In genomic region chr9:107735356-107736184, GRCm38 (mm10) we compare ENCODE assay signal across 9 mouse cellular contexts. TPM values are rescaled to one million over a fixed set of nuclear protein-coding genes. Genes with fewer than 3 reads are reported as not detected.
DNase-seq lines count a peak whose midpoint lies in the region; ATAC-seq and TF ChIP-seq lines count a peak whose summit lies in the region.
"Had no signal": no experiment of that assay in that cellular context is flagged by ENCODE, and none has a peak within 500 bp of the region (broad histone marks: within the 10 kb centered on the region; RNA-seq: fewer than 3 reads in every experiment).

No protein-coding gene starts in this region.

- peaks cover 12% of the 10 kb centered on the region; the same call in 1 of the 2 replicates for H3K27me3 ChIP-seq in lung, embryonic 15.5 days
- H3K27me3 ChIP-seq in forebrain, postnatal 0 days (ENCODE audit: insufficient read depth, low read length), result no peaks in the 10 kb centered on the region
- no peaks in the 10 kb centered on the region for H3K27me3 ChIP-seq in midbrain, embryonic 13.5 days

- peaks cover 28% of the 10 kb centered on the region for H3K4me1 ChIP-seq in lung, embryonic 15.5 days
- H3K4me1 ChIP-seq in forebrain, postnatal 0 days (ENCODE audit: insufficient read depth), result peaks cover 16% of the 10 kb centered on the region
- peaks cover 59% of the 10 kb centered on the region for H3K4me1 ChIP-seq in midbrain, embryonic 13.5 days (replicated peaks)

- peaks cover 25% of the 10 kb centered on the region for H3K36me3 ChIP-seq in lung, embryonic 15.5 days
- peaks cover 24% of the 10 kb centered on the region for H3K36me3 ChIP-seq in forebrain, postnatal 0 days (ENCODE audit: insufficient read depth)
- peaks cover 24% of the 10 kb centered on the region for H3K36me3 ChIP-seq in midbrain, embryonic 13.5 days

- H3K4me3 ChIP-seq in lung, embryonic 15.5 days, result no peak overlapping the region
- H3K4me3 ChIP-seq in forebrain, postnatal 0 days (ENCODE audit: low read depth, low read length), result no peak overlapping the region
- peak overlapping the region; percentile 17 for H3K4me3 ChIP-seq in midbrain, embryonic 13.5 days (replicated peaks)

- WGBS in lung, embryonic 15.5 days, result 10% methylated on average over 17 of the region's 17 CpGs
- WGBS in forebrain, postnatal 0 days, result 3% methylated on average over 17 of the region's 17 CpGs
- 4% methylated on average over 17 of the region's 17 CpGs for WGBS in midbrain, embryonic 13.5 days

- H3K27ac ChIP-seq in lung, embryonic 15.5 days, result no peak overlapping the region
- H3K27ac ChIP-seq in forebrain, postnatal 0 days (ENCODE audit: low read depth, low read length), result no peak overlapping the region; the same call in 1 of the 2 replicates
- H3K27ac ChIP-seq in midbrain, embryonic 13.5 days, result peak overlapping the region; percentile 88

- TF ChIP-seq CTCF in forebrain, postnatal 0 days (IDR thresholded peaks at IDR 0.05; ENCODE audit: low read depth), result no peak; the same call in 1 of the 2 replicates

- no peaks in the 10 kb centered on the region for H3K9me3 ChIP-seq in lung, embryonic 15.5 days
- no peaks in the 10 kb centered on the region for H3K9me3 ChIP-seq in forebrain, postnatal 0 days (ENCODE audit: low read length)
- no peaks in the 10 kb centered on the region for H3K9me3 ChIP-seq in midbrain, embryonic 13.5 days

- H3K4me2 ChIP-seq in lung, embryonic 15.5 days, result peak overlapping the region; percentile 44
- H3K4me2 ChIP-seq in forebrain, postnatal 0 days (ENCODE audit: low read depth), result peak overlapping the region; percentile 34
- peak overlapping the region; percentile 50 for H3K4me2 ChIP-seq in midbrain, embryonic 13.5 days (replicated peaks)

- ATAC-seq in lung, embryonic 15.5 days (ENCODE audit: borderline replicate concordance, extremely low read depth, low FRiP score, low TSS enrichment), result no peak; the same call in 1 of the 2 replicates
- ATAC-seq in forebrain, postnatal 0 days, result no peak; the same call in 1 of the 2 replicates
- ATAC-seq in midbrain, embryonic 13.5 days, result peak; percentile 44
- ATAC-seq in megakaryocyte progenitor cell, adult 5-6 weeks (replicated peaks; ENCODE audit: poor library complexity), result no peak

- 0 out of 2 replicates have a peak overlapping the region, but pooled peaks have one; percentile 14 for H3K9ac ChIP-seq in lung, embryonic 15.5 days
- peak overlapping the region; percentile 29 for H3K9ac ChIP-seq in forebrain, postnatal 0 days
- peak overlapping the region; percentile 59 for H3K9ac ChIP-seq in midbrain, embryonic 13.5 days (replicated peaks)

- no peak for DNase-seq in lung, postnatal 4 days
- no peak for DNase-seq in forebrain, postnatal 0 days
- DNase-seq in thymus, postnatal 36 days, result peak; percentile 64 to 75
- DNase-seq in urinary bladder, postnatal 10 days (ENCODE audit: low spot score), result no peak
- no peak for DNase-seq in T-cell, adult 2 months (ENCODE audit: low spot score)

RNA-seq across cellular contexts. Expression of gene Sema3f, which starts 25.3 kb away (rescaled TPM):
- 12.3 and 13.7 TPM in 2 replicates for polyA plus RNA-seq in lung, embryonic 15.5 days (2015; fragmentation: Nextera tagmentation; extraction: Ambion mirVana)
- 56.6 and 61.4 TPM in 2 replicates for total RNA-seq in forebrain, postnatal 0 days (2014; rRNA removed)
- 7.1 and 7.8 TPM in 2 replicates for polyA plus RNA-seq in forebrain, postnatal 0 days (2015; fragmentation: Nextera tagmentation; extraction: Ambion mirVana)
- polyA plus RNA-seq in midbrain, embryonic 13.5 days (2015; fragmentation: Nextera tagmentation; extraction: Ambion mirVana), result 18.9 and 24.6 TPM in 2 replicates
- total RNA-seq in megakaryocyte progenitor cell, adult 5-6 weeks (2015), result not detected in 2 replicates
- 1.00 TPM in 1 of 2 replicates, not detected in the other for total RNA-seq in megakaryocyte progenitor cell, adult 5-6 weeks (2017)

RNA-seq across cellular contexts. Expression of gene Rbm5, which starts 35.2 kb away (rescaled TPM):
- 188 and 202 TPM in 2 replicates for polyA plus RNA-seq in lung, embryonic 15.5 days (2015; fragmentation: Nextera tagmentation; extraction: Ambion mirVana)
- total RNA-seq in forebrain, postnatal 0 days (2014; rRNA removed), result 173 and 208 TPM in 2 replicates
- polyA plus RNA-seq in forebrain, postnatal 0 days (2015; fragmentation: Nextera tagmentation; extraction: Ambion mirVana), result 111 and 152 TPM in 2 replicates
- polyA plus RNA-seq in midbrain, embryonic 13.5 days (2015; fragmentation: Nextera tagmentation; extraction: Ambion mirVana), result 282 and 315 TPM in 2 replicates
- 110 and 146 TPM in 2 replicates for total RNA-seq in megakaryocyte progenitor cell, adult 5-6 weeks (2015)
- total RNA-seq in megakaryocyte progenitor cell, adult 5-6 weeks (2017), result 142 and 235 TPM in 2 replicates

RNA-seq across cellular contexts. Expression of gene Gnat1, which starts 56.1 kb away (rescaled TPM):
- polyA plus RNA-seq in lung, embryonic 15.5 days (2015; fragmentation: Nextera tagmentation; extraction: Ambion mirVana), result 0.54 and 0.93 TPM in 2 replicates
- 0.24 TPM in 1 of 2 replicates, not detected in the other for total RNA-seq in forebrain, postnatal 0 days (2014; rRNA removed)
- polyA plus RNA-seq in forebrain, postnatal 0 days (2015; fragmentation: Nextera tagmentation; extraction: Ambion mirVana), result 0.73 and 1.8 TPM in 2 replicates
- 2.4 and 2.7 TPM in 2 replicates for polyA plus RNA-seq in midbrain, embryonic 13.5 days (2015; fragmentation: Nextera tagmentation; extraction: Ambion mirVana)
- 0.12 TPM in 1 of 2 replicates, not detected in the other for total RNA-seq in megakaryocyte progenitor cell, adult 5-6 weeks (2015)
- not detected in 2 replicates for total RNA-seq in megakaryocyte progenitor cell, adult 5-6 weeks (2017)
- total RNA-seq: gastrocnemius, postnatal 4 days had no signal

Comparison
In these comparisons a context has a peak if more than half of its experiments do, and no peak if none do; other contexts are left out.
1. DNase-seq: peak in thymus, postnatal 36 days (2 of 2); none in lung, postnatal 4 days (0 of 2), forebrain, postnatal 0 days (single experiment), urinary bladder, postnatal 10 days (single experiment) and T-cell, adult 2 months (single experiment).
2. Peak in every context shown above with its lines, with median percentiles within 50 percentile points of each other: H3K4me2 ChIP-seq and H3K9ac ChIP-seq.